Mouse (Mus musculus) cerebellum, adult 11-12 months (tissue): ENCODE measurements around the gene Camsap2.

ENCODE experiments used
- DNase-seq: peaks from one replicate; pipeline ENCODE4 v3.0.0; 2022

The Camsap2 gene

GRCm38 (mm10) chr1:136255174-136255573 is 90.7 kb downstream of the Camsap2 start:
- DNase-seq = no peak

GRCm38 (mm10) chr1:136254503-136255065 is 91.3 kb downstream of the Camsap2 start:
- no peak for DNase-seq

GRCm38 (mm10) chr1:136253472-136253871 is 92.4 kb downstream of the Camsap2 start:
- no peak for DNase-seq

GRCm38 (mm10) chr1:136249662-136250061 is 96.2 kb downstream of the Camsap2 start:
- no peak for DNase-seq

- no peak for DNase-seq
Measured at GRCm38 (mm10) chr1:136247393-136247792, 98.5 kb downstream of the Camsap2 start.

GRCm38 (mm10) chr1:136244469-136244868 is 101.4 kb downstream of the Camsap2 start:
- DNase-seq = no peak

- DNase-seq = no peak
Measured at GRCm38 (mm10) chr1:136241801-136242200, 104.1 kb downstream of the Camsap2 start.

GRCm38 (mm10) chr1:136238495-136238894 is 107.4 kb downstream of the Camsap2 start:
- DNase-seq = no peak

- DNase-seq = no peak
Measured at GRCm38 (mm10) chr1:136234595-136235092, 111.3 kb downstream of the Camsap2 start.

GRCm38 (mm10) chr1:136233892-136234594 is 111.9 kb downstream of the Camsap2 start, which contains the start of gene Inava:
Gene Inava (minus strand): TSS chr1:136234264.
- DNase-seq = peak; percentile 31

- DNase-seq = no peak
Measured at GRCm38 (mm10) chr1:136232986-136233790, 112.7 kb downstream of the Camsap2 start.

- DNase-seq = no peak
Measured at GRCm38 (mm10) chr1:136232285-136232926, 113.5 kb downstream of the Camsap2 start.

GRCm38 (mm10) chr1:136231596-136231995 is 114.3 kb downstream of the Camsap2 start:
- DNase-seq = no peak

- no peak for DNase-seq
Measured at GRCm38 (mm10) chr1:136230201-136230600, 115.7 kb downstream of the Camsap2 start.

- no peak for DNase-seq
Measured at GRCm38 (mm10) chr1:136229040-136229373, 116.9 kb downstream of the Camsap2 start.

- no peak for DNase-seq
Measured at GRCm38 (mm10) chr1:136228328-136229039, 117.4 kb downstream of the Camsap2 start.

- no peak for DNase-seq
Measured at GRCm38 (mm10) chr1:136227870-136228269, 118.0 kb downstream of the Camsap2 start.

GRCm38 (mm10) chr1:136226626-136227025 is 119.3 kb downstream of the Camsap2 start:
- no peak for DNase-seq

GRCm38 (mm10) chr1:136225846-136226245 is 120.1 kb downstream of the Camsap2 start:
- DNase-seq = no peak

- no peak for DNase-seq
Measured at GRCm38 (mm10) chr1:136223758-136224342, 122.1 kb downstream of the Camsap2 start.

GRCm38 (mm10) chr1:136222386-136222785 is 123.5 kb downstream of the Camsap2 start:
- no peak for DNase-seq
